Mouse (Mus musculus) hindbrain, embryonic 10.5 days (tissue): ENCODE measurements around the gene Slamf1. TPM values are rescaled to one million over a fixed set of nuclear protein-coding genes. Genes with fewer than 3 reads are reported as not detected.
"Not testable (repeated sequence)": the region's sequence is repeated elsewhere in the genome, so short reads cannot be mapped to it uniquely, and the experiment has no call there.

Experiments
- DNase-seq: peaks from one replicate; pipeline ENCODE4 v3.0.0-alpha.2; 2017; ENCODE audit warnings: low spot score
- H3K27ac ChIP-seq: fragments of 300-500 bp; sonication (generic); 2 replicates; pipeline ENCODE4 v1.5.1; 2016; ENCODE audit warnings: mild to moderate bottlenecking, moderate library complexity
- H3K27me3 ChIP-seq: fragments of 300-500 bp; sonication (generic); 2 replicates; pipeline ENCODE4 v1.6.1; 2016; ENCODE audit warnings: mild to moderate bottlenecking; ENCODE audit not compliant: poor library complexity, insufficient read depth, severe bottlenecking
- H3K36me3 ChIP-seq: fragments of 300-500 bp; sonication (generic); 2 replicates; pipeline ENCODE4 v1.6.1; 2016; ENCODE audit warnings: mild to moderate bottlenecking, moderate library complexity
- H3K4me1 ChIP-seq: fragments of 300-500 bp; sonication (generic); replicated peaks from 2 replicates; pipeline ENCODE4 v1.6.1; 2016; ENCODE audit warnings: mild to moderate bottlenecking
- H3K4me3 ChIP-seq: fragments of 300-500 bp; sonication (generic); 2 replicates; pipeline ENCODE4 v1.5.1; 2016; ENCODE audit warnings: mild to moderate bottlenecking, moderate library complexity
- H3K9me3 ChIP-seq: fragments of 300-500 bp; sonication (generic); 2 replicates; pipeline ENCODE4 v1.6.1; 2016; ENCODE audit warnings: mild to moderate bottlenecking, moderate library complexity
- WGBS: fragments of 180-500 bp; shearing (Covaris S2); methylation state at CpG from one replicate; pipeline ENCODE4 v1.1.7; 2016; 5-methylcytosine and 5-hydroxymethylcytosine counted together
- polyA plus RNA-seq: library from polyadenylated mRNA; unstranded; fragments of >200 nt; fragmentation: Nextera tagmentation; extraction: Ambion mirVana; gene quantifications from 2 replicates; pipeline ENCODE4 v1.2.1, GENCODE M21; 2016

Slamf1 gene
- polyA plus RNA-seq, 1 experiment from 2014 or later, result 0.14 TPM

- Histone ChIP-seq H3K27ac (no peak overlapping the region), H3K9me3 (no peaks in the 10 kb centered on the region), H3K4me3 (no peak overlapping the region), H3K27me3 (no peaks in the 10 kb centered on the region), H3K36me3 (no peaks in the 10 kb centered on the region), H3K4me1 (no peaks in the 10 kb centered on the region)
- no peak for DNase-seq
- WGBS, result 87% methylated on average over 5 of the region's 5 CpGs
These were observed 15.5 kb downstream of the Slamf1 start for GRCm38 (mm10) chr1:171782287-171782915.

- WGBS, result 93% methylated on average over 1 of the region's 1 CpGs
- DNase-seq, result no peak
- Histone ChIP-seq H3K4me1 (no peaks in the 10 kb centered on the region), H3K36me3 (no peaks in the 10 kb centered on the region), H3K4me3 (no peak overlapping the region), H3K27me3 (no peaks in the 10 kb centered on the region), H3K27ac (no peak overlapping the region), H3K9me3 (no peaks in the 10 kb centered on the region)
These were observed 18.9 kb downstream of the Slamf1 start for GRCm38 (mm10) chr1:171785871-171786270.

GRCm38 (mm10) chr1:171787281-171788015, 20.5 kb downstream of the Slamf1 start:
- no peak overlapping the region for H3K27ac ChIP-seq
- H3K36me3 ChIP-seq, result no peaks in the 10 kb centered on the region
- no peaks in the 10 kb centered on the region for H3K27me3 ChIP-seq
- no peaks in the 10 kb centered on the region for H3K4me1 ChIP-seq
- H3K4me3 ChIP-seq, result no peak overlapping the region
- no peak for DNase-seq
- 67% methylated on average over 6 of the region's 6 CpGs for WGBS
- H3K9me3 ChIP-seq, result no peaks in the 10 kb centered on the region

- Histone ChIP-seq H3K4me1 (no peaks in the 10 kb centered on the region), H3K4me3 (no peak overlapping the region), H3K36me3 (no peaks in the 10 kb centered on the region), H3K27ac (no peak overlapping the region), H3K27me3 (no peaks in the 10 kb centered on the region), H3K9me3 (no peaks in the 10 kb centered on the region)
- 90% methylated on average over 12 of the region's 12 CpGs for WGBS
- DNase-seq, result no peak
These were observed 21.7 kb downstream of the Slamf1 start for GRCm38 (mm10) chr1:171788461-171789283.

- Histone ChIP-seq H3K4me1 (no peaks in the 10 kb centered on the region), H3K27ac (no peak overlapping the region), H3K4me3 (no peak overlapping the region), H3K27me3 (no peaks in the 10 kb centered on the region), H3K36me3 (no peaks in the 10 kb centered on the region), H3K9me3 (no peaks in the 10 kb centered on the region)
- WGBS, result 84% methylated on average over 3 of the region's 3 CpGs
- no peak for DNase-seq
These were observed 22.5 kb downstream of the Slamf1 start for GRCm38 (mm10) chr1:171789407-171789806.

GRCm38 (mm10) chr1:171791491-171791890, 24.6 kb downstream of the Slamf1 start:
- H3K4me1 ChIP-seq, result no peaks in the 10 kb centered on the region

GRCm38 (mm10) chr1:171796185-171796584, 29.3 kb downstream of the Slamf1 start:
- H3K27ac ChIP-seq, result no peak overlapping the region
- H3K36me3 ChIP-seq, result no peaks in the 10 kb centered on the region
- WGBS, result 73% methylated on average over 2 of the region's 2 CpGs
- no peaks in the 10 kb centered on the region for H3K27me3 ChIP-seq
- H3K4me1 ChIP-seq, result no peaks in the 10 kb centered on the region
- no peaks in the 10 kb centered on the region for H3K9me3 ChIP-seq
- DNase-seq, result no peak
- H3K4me3 ChIP-seq, result no peak overlapping the region

More at GRCm38 (mm10) chr1:171791491-171791890, 24.6 kb downstream of the Slamf1 start:
- 90% methylated on average over 3 of the region's 3 CpGs for WGBS
- Histone ChIP-seq H3K27me3 (no peaks in the 10 kb centered on the region), H3K36me3 (no peaks in the 10 kb centered on the region), H3K27ac (no peak overlapping the region), H3K9me3 (no peaks in the 10 kb centered on the region), H3K4me3 (no peak overlapping the region)
- no peak for DNase-seq

GRCm38 (mm10) chr1:171797840-171798239, 30.9 kb downstream of the Slamf1 start:
- Histone ChIP-seq H3K4me1 (no peaks in the 10 kb centered on the region), H3K27ac (no peak overlapping the region), H3K4me3 (no peak overlapping the region), H3K27me3 (no peaks in the 10 kb centered on the region), H3K9me3 (no peaks in the 10 kb centered on the region), H3K36me3 (no peaks in the 10 kb centered on the region)
- 62% methylated on average over 1 of the region's 1 CpGs for WGBS
- no peak for DNase-seq

GRCm38 (mm10) chr1:171799648-171800047, 32.7 kb downstream of the Slamf1 start:
- Histone ChIP-seq H3K27me3 (no peaks in the 10 kb centered on the region), H3K27ac (no peak overlapping the region), H3K9me3 (no peaks in the 10 kb centered on the region), H3K4me1 (no peaks in the 10 kb centered on the region), H3K4me3 (no peak overlapping the region), H3K36me3 (no peaks in the 10 kb centered on the region)
- 83% methylated on average over 4 of the region's 4 CpGs for WGBS
- DNase-seq, result no peak

GRCm38 (mm10) chr1:171811048-171811447, 44.1 kb downstream of the Slamf1 start:
- H3K4me3 ChIP-seq, H3K4me1 ChIP-seq, H3K27ac ChIP-seq, H3K27me3 ChIP-seq, H3K36me3 ChIP-seq, DNase-seq, H3K9me3 ChIP-seq: not testable (repeated sequence)
- 80% methylated on average over 1 of the region's 1 CpGs for WGBS

GRCm38 (mm10) chr1:171815545-171816439, 48.9 kb downstream of the Slamf1 start:
- 18% methylated on average over 8 of the region's 8 CpGs for WGBS
- no peak overlapping the region for H3K4me3 ChIP-seq

GRCm38 (mm10) chr1:171816991-171817390, 50.1 kb downstream of the Slamf1 start:
- DNase-seq, result no peak
- Histone ChIP-seq H3K36me3 (no peaks in the 10 kb centered on the region), H3K4me1 (no peaks in the 10 kb centered on the region), H3K27me3 (no peaks in the 10 kb centered on the region), H3K4me3 (no peak overlapping the region), H3K27ac (no peak overlapping the region), H3K9me3 (no peaks in the 10 kb centered on the region)
- 83% methylated on average over 4 of the region's 4 CpGs for WGBS

More at GRCm38 (mm10) chr1:171815545-171816439, 48.9 kb downstream of the Slamf1 start:
- H3K27me3 ChIP-seq, result no peaks in the 10 kb centered on the region
- H3K9me3 ChIP-seq, result no peaks in the 10 kb centered on the region
- H3K27ac ChIP-seq, result no peak overlapping the region
- H3K36me3 ChIP-seq, result no peaks in the 10 kb centered on the region
- H3K4me1 ChIP-seq, result no peaks in the 10 kb centered on the region
- DNase-seq, result peak; percentile 14
